Mouse (Mus musculus) brain, adult 2 months (tissue): ENCODE measurements around the gene Usp36.
"Not testable (repeated sequence)": the region's sequence is repeated elsewhere in the genome, so short reads cannot be mapped to it uniquely, and the experiment has no call there.

ENCODE experiments used
- DNase-seq: peaks from one replicate; pipeline ENCODE4 v3.0.0; 2011; ENCODE audit warnings: low read depth, low spot score

Usp36 gene

GRCm38 (mm10) chr11:118289999-118290889 lies at the start of gene Usp36:
TSS of gene Usp36 (minus strand) at chr11:118290244.
- peak; percentile 100 for DNase-seq

- DNase-seq: peak; percentile 92
Measured at GRCm38 (mm10) chr11:118337491-118338168, 47.6 kb upstream of the Usp36 start.

- DNase-seq: no peak
Measured at GRCm38 (mm10) chr11:118333431-118333830, 43.4 kb upstream of the Usp36 start.

- no peak for DNase-seq
Measured at GRCm38 (mm10) chr11:118332376-118332775, 42.3 kb upstream of the Usp36 start.

GRCm38 (mm10) chr11:118330777-118331176 lies 40.7 kb upstream of the Usp36 start:
- peak; percentile 79 for DNase-seq

GRCm38 (mm10) chr11:118330361-118330760 lies 40.3 kb upstream of the Usp36 start:
- DNase-seq: no peak

- no peak for DNase-seq
Measured at GRCm38 (mm10) chr11:118328947-118329346, 38.9 kb upstream of the Usp36 start.

- no peak for DNase-seq
Measured at GRCm38 (mm10) chr11:118328511-118328910, 38.5 kb upstream of the Usp36 start.

GRCm38 (mm10) chr11:118326991-118327971 lies 37.2 kb upstream of the Usp36 start:
- peak; percentile 97 for DNase-seq

- no peak for DNase-seq
Measured at GRCm38 (mm10) chr11:118326491-118326890, 36.4 kb upstream of the Usp36 start.

- no peak for DNase-seq
Measured at GRCm38 (mm10) chr11:118324541-118324940, 34.5 kb upstream of the Usp36 start.

- DNase-seq: no peak
Measured at GRCm38 (mm10) chr11:118323974-118324373, 33.9 kb upstream of the Usp36 start.

GRCm38 (mm10) chr11:118322647-118323046 lies 32.6 kb upstream of the Usp36 start:
- peak; percentile 54 for DNase-seq

GRCm38 (mm10) chr11:118321971-118322370 lies 31.9 kb upstream of the Usp36 start:
- DNase-seq: no peak

- DNase-seq: peak; percentile 85
Measured at GRCm38 (mm10) chr11:118321500-118321899, 31.5 kb upstream of the Usp36 start.

GRCm38 (mm10) chr11:118318678-118319077 lies 28.6 kb upstream of the Usp36 start:
- DNase-seq: peak; percentile 74

- DNase-seq: peak; percentile 77
Measured at GRCm38 (mm10) chr11:118317129-118317528, 27.1 kb upstream of the Usp36 start.

GRCm38 (mm10) chr11:118316231-118316806 lies 26.3 kb upstream of the Usp36 start:
- DNase-seq: no peak

- DNase-seq: no peak
Measured at GRCm38 (mm10) chr11:118312132-118312723, 22.2 kb upstream of the Usp36 start.

GRCm38 (mm10) chr11:118307962-118308361 lies 17.9 kb upstream of the Usp36 start:
- not testable (repeated sequence) for DNase-seq

GRCm38 (mm10) chr11:118303959-118304358 lies 13.9 kb upstream of the Usp36 start:
- not testable (repeated sequence) for DNase-seq
